Mouse (Mus musculus): ENCODE data around the gene Tbc1d22a. TPM values are rescaled to one million over a fixed set of nuclear protein-coding genes. Genes with fewer than 3 reads are reported as not detected.
A peak's percentile ranks its signal among the peaks of the same experiment; 100 is the strongest.
"Not testable (repeated sequence)": the region's sequence is repeated elsewhere in the genome, so short reads cannot be mapped to it uniquely, and the experiment has no call there.

The Tbc1d22a gene
- polyA plus RNA-seq, 1 experiment from 2014 or later = 12.0 TPM

DNA sequence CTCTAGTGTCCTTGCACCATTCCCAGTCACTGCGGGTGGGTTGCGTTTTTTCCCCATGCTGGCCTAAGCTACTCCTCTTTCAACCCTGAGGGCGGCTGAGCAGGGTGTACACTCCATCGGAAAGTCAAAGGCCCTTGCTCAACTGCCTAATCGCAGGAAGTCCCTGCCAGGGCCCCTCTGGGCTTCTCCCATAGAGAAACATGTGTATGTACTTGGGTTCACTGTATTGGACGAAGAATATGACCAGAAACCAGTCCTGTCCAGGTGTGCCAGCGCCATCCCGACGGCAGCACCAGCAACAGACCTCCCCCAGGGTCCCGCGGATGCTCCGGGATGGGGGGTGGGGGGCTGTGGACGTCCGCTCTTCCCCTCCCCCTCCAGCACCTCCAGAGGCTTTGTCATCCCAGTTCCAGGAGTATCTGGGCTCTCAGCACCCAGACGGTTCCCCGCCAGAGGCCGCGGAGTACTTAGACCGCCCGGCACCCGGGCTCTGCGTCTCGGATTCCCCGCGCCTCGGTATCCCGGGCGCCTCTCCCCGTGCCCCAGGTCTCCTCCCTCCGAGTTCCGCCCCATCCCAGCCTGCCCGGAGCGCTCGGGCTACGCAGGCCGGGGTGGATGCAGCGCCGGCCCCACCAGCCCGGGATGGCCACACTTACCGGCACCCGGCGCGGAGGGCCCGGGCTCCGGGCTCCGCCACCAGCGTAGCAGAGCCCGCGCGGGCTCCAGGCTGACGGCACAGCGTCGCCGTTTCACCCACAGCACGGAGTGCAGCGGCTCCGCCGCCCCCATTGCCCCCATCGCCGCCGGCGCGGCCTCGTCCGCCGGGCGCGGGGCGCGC, 29.2 kb upstream of the Tbc1d22a start:
- DNase-seq (ENCODE audit: low spot score) = peak; percentile 79
- H3K9me3 ChIP-seq (replicated peaks) = no peaks in the 10 kb centered on the region
- H3K4me3 ChIP-seq = peak overlapping the region; percentile 93
- H3K27me3 ChIP-seq (ENCODE audit: low read depth, poor library complexity, severe bottlenecking) = peaks cover 12% of the 10 kb centered on the region
- peaks cover 54% of the 10 kb centered on the region for H3K4me1 ChIP-seq
- under 1% methylated on average over 70 of the region's 70 CpGs for WGBS
- H3K27ac ChIP-seq = peak overlapping the region; percentile 95
- no peaks in the 10 kb centered on the region for H3K36me3 ChIP-seq

DNA sequence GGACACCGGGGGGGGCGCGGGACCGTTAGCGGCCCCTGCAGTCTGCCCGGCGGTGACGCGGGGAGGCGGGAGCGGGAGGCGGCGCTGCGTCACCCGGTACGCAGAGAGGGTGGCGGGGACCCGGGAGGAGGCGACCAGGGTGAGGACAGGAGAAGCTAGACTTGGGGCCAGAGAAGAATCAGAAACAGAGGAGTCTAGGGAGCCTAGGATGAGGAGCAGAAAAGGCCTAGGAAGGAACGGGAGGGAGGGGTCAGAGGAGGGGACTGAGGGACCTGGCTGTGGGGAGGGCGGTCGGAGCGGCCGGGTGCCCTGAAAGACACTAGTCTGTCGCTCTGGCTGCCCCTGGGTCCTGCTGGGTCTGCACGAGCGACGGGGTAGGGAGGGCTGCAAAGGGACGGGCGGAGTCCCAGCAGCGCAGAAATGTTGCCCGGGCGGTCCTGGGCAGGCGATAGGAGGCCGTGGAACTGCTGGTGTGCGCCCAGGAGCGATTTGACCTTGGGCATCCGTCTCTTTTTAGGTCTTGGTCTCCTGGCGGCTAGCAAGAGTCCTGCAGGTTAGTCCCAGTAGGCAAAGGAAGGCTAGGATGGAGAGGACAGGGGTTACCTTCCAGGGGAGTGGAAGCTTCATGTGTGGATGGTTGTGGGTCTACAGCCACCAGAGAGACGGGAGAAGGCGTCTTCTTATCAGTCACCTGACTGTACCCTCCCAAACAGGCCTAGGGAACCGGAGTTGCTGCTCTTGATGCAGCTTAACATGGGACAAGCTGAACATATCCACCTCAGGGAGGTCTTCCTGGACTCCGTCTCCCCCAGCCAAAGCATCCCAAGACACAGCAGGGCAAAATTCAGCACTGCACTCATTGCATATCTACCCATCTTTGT, 28.3 kb upstream of the Tbc1d22a start, which contains the start of gene Cerk:
Cerk (minus strand) TSS at position 453 of the 881 bp plus-strand sequence.
- 2% methylated on average over 42 of the region's 43 CpGs for WGBS
- H3K27me3 ChIP-seq (ENCODE audit: low read depth, poor library complexity, severe bottlenecking) = peaks cover 12% of the 10 kb centered on the region
- H3K36me3 ChIP-seq = no peaks in the 10 kb centered on the region
- H3K4me1 ChIP-seq = peaks cover 54% of the 10 kb centered on the region
- H3K4me3 ChIP-seq = peak within 1 kb of the TSS; percentile 93
- DNase-seq (ENCODE audit: low spot score) = no peak
- H3K9me3 ChIP-seq (replicated peaks) = no peaks in the 10 kb centered on the region
- peak within 1 kb of the TSS; percentile 95 for H3K27ac ChIP-seq

DNA sequence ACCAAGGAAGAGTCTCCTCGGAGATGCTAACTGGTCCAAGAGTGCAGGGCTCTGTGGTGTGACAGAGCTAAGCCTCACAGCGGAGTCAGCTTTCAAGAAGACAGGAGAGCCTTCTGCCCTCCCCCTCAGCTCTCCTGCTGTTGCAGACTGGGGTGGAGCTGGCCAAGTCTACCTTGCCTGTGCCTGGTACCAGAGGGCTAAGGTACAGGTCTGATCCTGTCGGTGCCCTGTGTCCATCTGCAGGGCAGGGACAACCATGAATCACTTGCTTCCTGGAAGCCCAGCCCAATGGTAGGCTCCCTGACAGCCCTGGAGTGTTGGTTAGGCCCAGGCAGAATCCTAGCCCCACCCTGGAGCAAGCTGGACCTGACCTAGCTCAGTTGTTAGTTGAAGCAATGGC, 27.6 kb upstream of the Tbc1d22a start:
- DNase-seq (ENCODE audit: low spot score) = no peak
- Histone ChIP-seq H3K36me3 (no peaks in the 10 kb centered on the region), H3K4me1 (peaks cover 53% of the 10 kb centered on the region), H3K4me3 (no peak overlapping the region), H3K9me3 (replicated peaks) (no peaks in the 10 kb centered on the region), H3K27me3 (ENCODE audit: low read depth, poor library complexity, severe bottlenecking) (peaks cover 12% of the 10 kb centered on the region), H3K27ac (no peak overlapping the region)
- 36% methylated on average over 3 of the region's 3 CpGs for WGBS

DNA sequence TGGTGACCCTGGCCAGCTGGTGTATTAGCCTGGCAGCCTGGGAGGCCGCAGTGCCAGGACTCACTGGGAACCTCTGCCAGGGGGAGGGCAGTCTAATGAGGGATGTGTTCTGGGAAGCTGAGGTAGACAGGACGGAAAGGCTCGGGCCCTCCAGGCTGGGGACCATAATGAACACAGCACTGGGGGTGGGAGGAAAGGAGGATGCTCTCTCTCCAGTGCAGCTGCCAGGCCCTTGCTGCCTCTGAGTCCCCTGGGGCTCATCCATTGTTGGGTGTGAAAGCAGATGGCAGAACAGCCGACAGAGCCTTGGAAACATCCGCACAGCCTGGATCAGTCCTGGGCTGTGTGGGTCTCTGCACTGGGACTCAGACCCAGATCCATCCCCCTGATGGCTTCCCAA, 26.1 kb upstream of the Tbc1d22a start:
- H3K36me3 ChIP-seq = no peaks in the 10 kb centered on the region
- DNase-seq (ENCODE audit: low spot score) = no peak
- no peaks in the 10 kb centered on the region for H3K9me3 ChIP-seq (replicated peaks)
- peaks cover 41% of the 10 kb centered on the region for H3K4me1 ChIP-seq
- peaks cover 12% of the 10 kb centered on the region for H3K27me3 ChIP-seq (ENCODE audit: low read depth, poor library complexity, severe bottlenecking)
- WGBS = 62% methylated on average over 5 of the region's 5 CpGs
- H3K4me3 ChIP-seq = no peak overlapping the region
- no peak overlapping the region for H3K27ac ChIP-seq

DNA sequence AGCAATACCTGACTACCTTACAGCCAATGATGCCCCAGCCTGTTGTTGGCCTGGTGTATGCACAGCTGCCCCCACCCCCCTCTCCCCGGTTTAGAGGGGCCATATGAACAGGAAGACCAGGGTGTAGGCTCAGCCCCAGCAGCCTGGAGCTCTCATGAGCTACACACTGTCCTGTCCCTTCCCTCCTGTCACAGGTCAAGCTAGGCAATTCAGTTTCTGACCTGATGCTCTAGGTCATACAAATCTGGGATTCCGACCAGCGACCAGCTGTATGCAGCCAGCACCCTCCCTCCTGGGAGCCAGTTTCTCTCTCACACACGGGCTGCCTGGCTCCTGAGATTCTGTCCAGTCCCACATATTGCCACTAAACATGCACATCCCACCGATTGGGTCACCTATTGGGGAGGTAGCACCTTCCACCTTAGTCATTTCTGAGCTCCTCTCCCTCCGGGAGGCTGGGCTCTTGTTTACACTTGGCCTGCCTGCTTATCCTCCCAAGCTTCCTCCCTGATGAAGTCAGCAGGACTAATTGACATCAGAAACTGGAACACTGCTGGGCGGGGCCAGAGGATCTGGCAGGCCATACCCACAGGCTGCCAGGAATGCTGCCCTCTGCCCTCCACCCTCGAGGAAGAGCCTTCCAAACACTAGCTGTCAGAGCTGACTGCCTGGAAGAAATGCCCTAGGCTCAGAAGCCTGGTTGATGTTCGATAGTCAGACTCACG, 25.4 kb upstream of the Tbc1d22a start:
- Histone ChIP-seq H3K27ac (no peak overlapping the region), H3K4me1 (peaks cover 41% of the 10 kb centered on the region), H3K4me3 (no peak overlapping the region), H3K9me3 (replicated peaks) (no peaks in the 10 kb centered on the region), H3K27me3 (ENCODE audit: low read depth, poor library complexity, severe bottlenecking) (peaks cover 11% of the 10 kb centered on the region), H3K36me3 (no peaks in the 10 kb centered on the region)
- no peak for DNase-seq (ENCODE audit: low spot score)
- WGBS = 41% methylated on average over 10 of the region's 10 CpGs

DNA sequence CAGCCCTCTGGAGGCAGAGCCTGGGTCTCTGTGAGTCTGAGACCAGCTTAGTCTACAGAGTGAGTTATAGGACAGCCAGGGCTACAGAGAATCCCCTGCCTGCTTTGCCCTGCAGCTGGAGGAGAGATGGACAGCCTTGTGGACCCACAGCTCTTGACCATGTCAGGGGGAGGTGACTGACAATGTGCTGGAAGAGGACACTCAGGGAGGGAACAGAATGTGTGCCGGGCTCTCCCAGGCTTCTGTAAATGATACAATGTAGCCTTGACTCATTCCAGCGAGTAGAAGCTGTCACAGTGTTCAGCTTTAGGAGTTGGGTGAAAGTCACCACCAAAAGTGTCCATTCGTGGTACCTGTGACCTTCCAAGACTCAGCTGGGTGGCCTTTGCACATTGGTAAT, 23.9 kb upstream of the Tbc1d22a start:
- peaks cover 13% of the 10 kb centered on the region for H3K27me3 ChIP-seq (ENCODE audit: low read depth, poor library complexity, severe bottlenecking)
- 84% methylated on average over 3 of the region's 3 CpGs for WGBS

DNA sequence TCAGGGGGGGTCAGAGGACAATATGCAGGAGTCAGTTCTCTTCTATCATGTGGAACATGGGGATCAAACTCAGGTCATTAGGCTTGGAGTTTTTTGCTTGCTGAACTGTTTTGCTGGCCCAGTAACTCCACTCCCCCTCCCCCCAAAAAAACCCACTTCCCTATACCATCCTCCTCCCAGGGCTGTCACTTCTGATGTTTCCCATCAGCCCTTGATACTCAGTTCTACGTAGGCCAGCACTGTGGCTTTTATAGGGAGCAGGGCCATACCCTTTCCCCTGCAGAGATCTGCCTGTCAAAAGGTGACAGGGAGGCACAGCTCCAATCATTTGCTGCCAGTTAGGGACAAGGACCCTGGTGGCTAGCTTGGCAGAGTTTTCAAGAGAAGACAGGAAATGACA, 22.8 kb upstream of the Tbc1d22a start:
- Histone ChIP-seq H3K9me3 (replicated peaks) (no peaks in the 10 kb centered on the region), H3K27me3 (ENCODE audit: low read depth, poor library complexity, severe bottlenecking) (peaks cover 8% of the 10 kb centered on the region), H3K36me3 (no peaks in the 10 kb centered on the region), H3K4me3 (no peak overlapping the region), H3K4me1 (peaks cover 16% of the 10 kb centered on the region), H3K27ac (no peak overlapping the region)
- WGBS = 34% methylated on average over 1 of the region's 1 CpGs
- no peak for DNase-seq (ENCODE audit: low spot score)

More for the DNA sequence above, 23.9 kb upstream of the Tbc1d22a start:
- no peak overlapping the region for H3K4me3 ChIP-seq
- H3K36me3 ChIP-seq = no peaks in the 10 kb centered on the region
- H3K9me3 ChIP-seq (replicated peaks) = no peaks in the 10 kb centered on the region
- H3K4me1 ChIP-seq = peaks cover 26% of the 10 kb centered on the region
- no peak for DNase-seq (ENCODE audit: low spot score)
- H3K27ac ChIP-seq = no peak overlapping the region

DNA sequence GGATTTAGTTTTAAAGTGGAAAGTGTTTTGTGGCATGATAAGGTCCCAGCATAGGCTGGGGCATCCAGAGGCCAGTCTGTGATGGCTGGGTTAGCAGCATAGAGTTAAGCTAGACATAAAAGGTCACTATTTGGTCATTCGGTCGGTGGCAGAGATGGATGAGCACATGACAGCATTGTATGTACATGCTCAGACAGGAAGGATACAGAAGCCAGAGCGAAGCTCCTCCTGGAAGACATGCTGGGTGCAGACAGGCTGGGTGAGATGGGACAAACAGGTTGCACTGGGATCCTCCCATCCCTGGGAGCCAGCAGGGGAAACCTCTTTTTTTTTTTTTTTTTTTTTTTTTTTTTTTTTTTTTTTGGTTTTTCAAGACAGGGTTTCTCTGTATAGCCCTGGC, 22.3 kb upstream of the Tbc1d22a start:
- WGBS = 71% methylated on average over 3 of the region's 3 CpGs
- peaks cover 4% of the 10 kb centered on the region for H3K27me3 ChIP-seq (ENCODE audit: low read depth, poor library complexity, severe bottlenecking)
- H3K4me3 ChIP-seq = no peak overlapping the region
- H3K9me3 ChIP-seq (replicated peaks) = no peaks in the 10 kb centered on the region
- no peaks in the 10 kb centered on the region for H3K36me3 ChIP-seq
- no peak for DNase-seq (ENCODE audit: low spot score)
- H3K4me1 ChIP-seq = peaks cover 13% of the 10 kb centered on the region
- no peak overlapping the region for H3K27ac ChIP-seq

DNA sequence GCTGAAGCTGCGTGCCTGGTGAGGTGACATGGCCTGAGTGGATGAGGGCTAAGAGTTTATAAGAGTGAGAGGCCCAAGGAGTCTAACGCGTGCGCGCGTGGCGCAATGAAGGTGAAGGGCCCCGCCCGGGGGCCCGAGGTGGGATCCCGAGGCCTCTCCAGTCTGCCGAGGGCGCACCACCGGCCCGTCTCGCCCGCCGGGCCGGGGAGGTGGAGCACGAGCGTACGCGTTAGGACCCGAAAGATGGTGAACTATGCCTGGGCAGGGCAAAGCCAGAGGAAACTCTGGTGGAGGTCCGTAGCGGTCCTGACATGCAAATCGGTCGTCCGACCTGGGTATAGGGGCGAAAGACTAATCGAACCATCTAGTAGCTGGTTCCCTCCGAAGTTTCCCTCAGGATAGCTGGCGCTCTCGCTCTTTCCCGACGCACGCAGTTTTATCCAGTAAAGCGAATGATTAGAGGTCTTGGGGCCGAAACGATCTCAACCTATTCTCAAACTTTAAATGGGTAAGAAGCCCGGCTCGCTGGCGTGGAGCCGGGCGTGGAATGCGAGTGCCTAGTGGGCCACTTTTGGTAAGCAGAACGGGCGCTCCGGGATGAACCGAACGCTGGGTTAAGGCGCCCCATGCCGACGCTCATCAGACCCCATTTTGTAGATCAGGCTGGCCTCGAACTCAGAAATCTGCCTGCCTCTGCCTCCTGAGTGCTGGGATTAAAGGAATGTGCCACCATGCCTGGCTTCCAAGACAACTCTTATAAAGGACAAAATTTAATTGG, 19.4 kb upstream of the Tbc1d22a start:
- not testable (repeated sequence) for H3K27ac ChIP-seq; DNase-seq (ENCODE audit: low spot score); H3K4me1 ChIP-seq; H3K4me3 ChIP-seq; H3K27me3 ChIP-seq (ENCODE audit: low read depth, poor library complexity, severe bottlenecking); H3K9me3 ChIP-seq (replicated peaks); H3K36me3 ChIP-seq
- 75% methylated on average over 55 of the region's 55 CpGs for WGBS

DNA sequence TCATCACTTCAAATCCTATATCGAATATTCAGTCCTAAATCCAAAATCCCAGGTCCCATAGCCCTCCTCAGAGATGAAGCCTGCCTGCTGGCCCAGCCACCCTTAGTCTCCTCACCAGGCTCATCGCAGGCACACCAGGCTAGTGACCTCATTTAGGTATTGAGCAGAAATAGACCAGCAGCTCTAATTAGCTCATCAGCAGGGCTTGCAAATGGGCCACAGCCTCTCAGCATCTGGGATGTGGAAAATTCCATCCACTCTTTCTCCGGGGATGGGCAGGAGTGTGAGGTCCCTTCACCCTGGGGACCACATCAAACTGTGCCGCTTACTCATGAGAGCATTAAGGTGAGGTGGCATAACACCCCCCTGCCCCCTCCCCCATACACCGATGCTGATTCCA, 15.2 kb upstream of the Tbc1d22a start:
- no peak overlapping the region for H3K4me3 ChIP-seq
- peaks cover 17% of the 10 kb centered on the region for H3K4me1 ChIP-seq
- no peak for DNase-seq (ENCODE audit: low spot score)
- H3K27ac ChIP-seq = no peak overlapping the region
- H3K27me3 ChIP-seq (ENCODE audit: low read depth, poor library complexity, severe bottlenecking) = 0 out of 2 replicates have a peak, but pooled peaks cover 4% of the 10 kb centered on the region
- no peaks in the 10 kb centered on the region for H3K36me3 ChIP-seq
- 82% methylated on average over 5 of the region's 5 CpGs for WGBS
- H3K9me3 ChIP-seq (replicated peaks) = no peaks in the 10 kb centered on the region

DNA sequence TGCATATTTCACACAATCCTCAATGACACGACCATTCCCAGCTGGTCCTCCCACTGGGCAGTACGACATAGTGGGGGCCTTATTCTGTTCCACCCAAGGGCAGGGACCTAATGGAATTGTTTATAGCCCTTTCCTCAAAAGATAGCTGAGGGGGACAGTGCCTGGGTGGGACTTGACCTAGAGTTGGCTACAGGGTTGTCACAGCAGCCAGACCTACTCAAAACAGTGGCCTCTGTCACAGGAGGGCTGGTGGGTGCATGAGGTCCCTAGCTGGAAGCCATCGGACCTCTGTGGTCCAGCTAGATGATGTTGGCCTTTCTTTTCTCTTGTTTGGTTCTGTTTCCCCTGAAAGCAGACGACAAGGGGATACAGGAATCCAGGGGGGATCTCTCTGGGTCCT, 14.8 kb upstream of the Tbc1d22a start:
- Histone ChIP-seq H3K4me1 (peaks cover 22% of the 10 kb centered on the region), H3K9me3 (replicated peaks) (no peaks in the 10 kb centered on the region), H3K4me3 (no peak overlapping the region), H3K36me3 (no peaks in the 10 kb centered on the region), H3K27me3 (ENCODE audit: low read depth, poor library complexity, severe bottlenecking) (0 out of 2 replicates have a peak, but pooled peaks cover 3% of the 10 kb centered on the region), H3K27ac (no peak overlapping the region)
- WGBS = 78% methylated on average over 4 of the region's 4 CpGs
- DNase-seq (ENCODE audit: low spot score) = no peak

DNA sequence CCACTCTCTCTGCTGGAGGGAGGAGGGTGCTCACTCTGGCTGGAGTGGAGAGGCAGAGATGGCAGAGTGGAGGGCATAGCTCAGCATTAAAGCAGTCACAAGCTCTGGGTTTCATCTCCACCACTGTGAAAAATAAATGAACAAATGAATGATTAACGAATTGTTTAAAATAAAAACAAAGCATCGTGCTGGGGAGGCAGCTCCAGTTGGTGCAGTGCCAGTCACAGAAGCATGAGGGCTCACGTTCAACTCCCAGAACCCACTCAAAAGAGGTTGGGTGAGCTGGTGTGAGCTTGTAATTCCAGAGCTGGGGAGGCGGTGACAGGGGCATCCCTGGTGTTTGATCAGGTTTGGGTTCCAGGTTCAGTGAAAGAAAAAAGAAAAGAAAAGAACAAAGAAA, 14.1 kb upstream of the Tbc1d22a start:
- no peak for DNase-seq (ENCODE audit: low spot score)
- Histone ChIP-seq H3K4me3 (no peak overlapping the region), H3K27me3 (ENCODE audit: low read depth, poor library complexity, severe bottlenecking) (no peaks in the 10 kb centered on the region), H3K36me3 (no peaks in the 10 kb centered on the region), H3K9me3 (replicated peaks) (no peaks in the 10 kb centered on the region), H3K4me1 (peaks cover 23% of the 10 kb centered on the region), H3K27ac (no peak overlapping the region)
- 62% methylated on average over 4 of the region's 4 CpGs for whole genome bisulfite sequencing

All from limb, embryonic 10.5 days (tissue).